Mouse (Mus musculus) spleen, adult 10 weeks (tissue): ENCODE data around the gene Tex37. TPM values are rescaled to one million over a fixed set of nuclear protein-coding genes. Genes with fewer than 3 reads are reported as not detected.

Experiments
- polyA plus RNA-seq: library from polyadenylated mRNA; stranded (reverse); fragments of 350-450 nt; fragmentation: Illumina TruSeq; extraction: RNeasy Lipid Tissue Mini Kit (QIAGEN cat#74804); gene quantifications from one replicate; pipeline ENCODE4 v1.2.3, GENCODE M21; 2015; ENCODE audit warnings: low replicate concordance; ENCODE audit not compliant: insufficient read depth

Tex37 gene
- polyA plus RNA-seq: not detected

DNA sequence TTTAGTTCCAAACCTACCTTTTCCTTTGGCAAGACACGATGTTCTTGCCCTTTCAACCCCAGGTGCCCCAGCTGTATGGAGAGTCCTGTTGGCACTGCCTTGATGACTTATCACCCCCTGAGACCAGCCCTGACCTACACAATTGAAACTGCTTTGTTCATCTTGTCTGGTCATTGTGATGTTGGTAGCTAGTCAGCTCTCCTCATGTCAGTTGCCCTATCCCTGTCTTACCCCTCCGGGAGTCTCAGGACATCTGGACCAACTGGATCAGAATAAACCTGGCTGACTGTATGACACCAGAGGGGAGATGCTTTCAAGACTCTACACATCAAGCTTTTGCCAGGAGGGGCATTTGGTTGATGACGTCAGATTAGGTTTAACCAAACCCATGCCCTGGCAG, at the start of gene Tex37:
TSS of gene Tex37 (minus strand) at position 101 of the 400 bp plus-strand sequence.

GRCm38 (mm10) chr6:70956285-70956912, 37.7 kb upstream of the Tex37 start, which contains the start of gene Foxi3:
TSS of gene Foxi3 (plus strand) at chr6:70956531.

Other genes with a start within 250 kb of the Tex37 start
- gene Rpia, start 126.7 kb downstream of the Tex37 start, polyA plus RNA-seq: 42.1 TPM
- gene Eif2ak3, start 74.4 kb downstream of the Tex37 start, polyA plus RNA-seq: 42.7 TPM
- gene Foxi3, start 37.6 kb upstream of the Tex37 start, polyA plus RNA-seq: not detected
- 1.7 TPM for gene Thnsl2, start 225.5 kb upstream of the Tex37 start, polyA plus RNA-seq